Mouse (Mus musculus): ENCODE measurements at regions not wholly inside any gene's neighbourhood (a gene's known extent, or its start where the extent isn't known, plus 50 kb on each side); places are given as distances from the start of the nearest gene placed in this dataset.

GRCm38 (mm10) chr1:29261375-29261774 is 481.3 kb upstream of the Gm597 start:
- Histone ChIP-seq H3K9me3 (replicated peaks) (no peaks in the 10 kb centered on the region), H3K27ac (no peak overlapping the region), H3K4me3 (no peak overlapping the region), H3K4me1 (no peaks in the 10 kb centered on the region), H3K36me3 (no peaks in the 10 kb centered on the region), H3K27me3 (no peaks in the 10 kb centered on the region), H3K4me2 (replicated peaks) (no peak overlapping the region), H3K9ac (no peak overlapping the region)
- 71% methylated on average over 3 of the region's 3 CpGs for WGBS
- no peak for ATAC-seq (ENCODE audit: low FRiP score)

- peak; percentile 89 for ATAC-seq (ENCODE audit: low FRiP score)
- H3K4me3 ChIP-seq = no peak overlapping the region
Measured at GRCm38 (mm10) chr1:29216766-29217581, 436.9 kb upstream of the Gm597 start.

More at GRCm38 (mm10) chr1:29216766-29217581, 436.9 kb upstream of the Gm597 start:
- H3K27me3 ChIP-seq = no peaks in the 10 kb centered on the region
- no peak overlapping the region for H3K4me2 ChIP-seq (replicated peaks)
- no peaks in the 10 kb centered on the region for H3K9me3 ChIP-seq (replicated peaks)
- 45% methylated on average over 3 of the region's 3 CpGs for WGBS
- no peak overlapping the region for H3K9ac ChIP-seq
- no peak overlapping the region for H3K27ac ChIP-seq
- H3K4me1 ChIP-seq = no peaks in the 10 kb centered on the region
- H3K36me3 ChIP-seq = no peaks in the 10 kb centered on the region
